In genomic region chr14:19985912-19986613, GRCm38 (mm10) we compare ENCODE assay signal across 9 mouse cellular contexts. TPM values are rescaled to one million over a fixed set of nuclear protein-coding genes. Genes with fewer than 3 reads are reported as not detected.
DNase-seq lines count a peak whose midpoint lies in the region; ATAC-seq and TF ChIP-seq lines count a peak whose summit lies in the region.
"Had no signal": no experiment of that assay in that cellular context is flagged by ENCODE, and none has a peak within 500 bp of the region (broad histone marks: within the 10 kb centered on the region; RNA-seq: fewer than 3 reads in every experiment).

No protein-coding gene starts in this region.

- TF ChIP-seq CTCF in kidney, postnatal 0 days (IDR thresholded peaks at IDR 0.05; ENCODE audit: low read depth), result no peak

- no peaks in the 10 kb centered on the region for H3K9me3 ChIP-seq in kidney, postnatal 0 days (replicated peaks; ENCODE audit: low read length)
- no peaks in the 10 kb centered on the region for H3K9me3 ChIP-seq in embryonic facial prominence, embryonic 13.5 days
- H3K9me3 ChIP-seq in hindbrain, embryonic 15.5 days, result no peaks in the 10 kb centered on the region
- no peaks in the 10 kb centered on the region for H3K9me3 ChIP-seq in midbrain, embryonic 12.5 days
- H3K9me3 ChIP-seq: G1E had no signal

- H3K4me3 ChIP-seq in kidney, postnatal 0 days (replicated peaks; ENCODE audit: low read depth, low read length), result no peak overlapping the region
- H3K4me3 ChIP-seq in embryonic facial prominence, embryonic 13.5 days, result peak overlapping the region; percentile 32; the same call in 1 of the 2 replicates
- no peak overlapping the region for H3K4me3 ChIP-seq in hindbrain, embryonic 15.5 days
- H3K4me3 ChIP-seq in midbrain, embryonic 12.5 days, result peak overlapping the region; percentile 33

- no peak for DNase-seq in kidney, postnatal 0 days (ENCODE audit: low spot score)
- no peak for DNase-seq in kidney, adult 18-20 months
- no peak for DNase-seq in left cerebral cortex, postnatal 36 days (ENCODE audit: low spot score in 2 of 2)
- no peak for DNase-seq in cerebellum, adult 18-20 months

- H3K27ac ChIP-seq in kidney, postnatal 0 days, result peak overlapping the region; percentile 78
- peak overlapping the region; percentile 93 for H3K27ac ChIP-seq in embryonic facial prominence, embryonic 13.5 days
- H3K27ac ChIP-seq in hindbrain, embryonic 15.5 days (replicated peaks), result peak overlapping the region; percentile 98
- H3K27ac ChIP-seq in midbrain, embryonic 12.5 days (replicated peaks), result peak overlapping the region; percentile 99

- no peak for ATAC-seq in kidney, postnatal 0 days (replicated peaks; ENCODE audit: low FRiP score, low read depth)
- ATAC-seq in embryonic facial prominence, embryonic 13.5 days (ENCODE audit: insufficient number of reproducible peaks, insufficient read depth, low FRiP score, low TSS enrichment, low read depth), result no peak
- peak; percentile 1; the same call in 1 of the 2 replicates for ATAC-seq in hindbrain, embryonic 15.5 days (ENCODE audit: low FRiP score, low read depth)
- no peak for ATAC-seq in midbrain, embryonic 12.5 days (ENCODE audit: low FRiP score, low read depth)
- no peak for ATAC-seq in cerebellum, adult (ENCODE audit: insufficient number of reproducible peaks, low FRiP score, low TSS enrichment)

- H3K4me1 ChIP-seq in kidney, postnatal 0 days (replicated peaks; ENCODE audit: insufficient read depth, low read length), result peaks cover 9% of the 10 kb centered on the region; the same call in 1 of the 2 replicates
- peaks cover 40% of the 10 kb centered on the region for H3K4me1 ChIP-seq in embryonic facial prominence, embryonic 13.5 days
- H3K4me1 ChIP-seq in hindbrain, embryonic 15.5 days (replicated peaks), result peaks cover 26% of the 10 kb centered on the region
- peaks cover 33% of the 10 kb centered on the region for H3K4me1 ChIP-seq in midbrain, embryonic 12.5 days

- no peak overlapping the region for H3K9ac ChIP-seq in kidney, postnatal 0 days (ENCODE audit: low read depth, low read length)
- 0 out of 2 replicates have a peak overlapping the region, but pooled peaks have one; percentile 44 for H3K9ac ChIP-seq in embryonic facial prominence, embryonic 13.5 days
- H3K9ac ChIP-seq in hindbrain, embryonic 15.5 days, result no peak overlapping the region
- H3K9ac ChIP-seq in midbrain, embryonic 12.5 days (replicated peaks), result peak overlapping the region; percentile 49; the same call in 1 of the 2 replicates

- no peaks in the 10 kb centered on the region for H3K27me3 ChIP-seq in kidney, postnatal 0 days (ENCODE audit: insufficient read depth, low read length)
- no peaks in the 10 kb centered on the region for H3K27me3 ChIP-seq in embryonic facial prominence, embryonic 13.5 days
- H3K27me3 ChIP-seq in hindbrain, embryonic 15.5 days, result no peaks in the 10 kb centered on the region
- no peaks in the 10 kb centered on the region; the same call in 1 of the 2 replicates for H3K27me3 ChIP-seq in midbrain, embryonic 12.5 days

- intact Hi-C loops in left cerebral cortex, postnatal 36 days (cut with DNase I), result no loop called here

- H3K36me3 ChIP-seq in kidney, postnatal 0 days (ENCODE audit: insufficient read depth, low read length), result no peaks in the 10 kb centered on the region
- H3K36me3 ChIP-seq in embryonic facial prominence, embryonic 13.5 days, result no peaks in the 10 kb centered on the region
- no peaks in the 10 kb centered on the region for H3K36me3 ChIP-seq in hindbrain, embryonic 15.5 days
- H3K36me3 ChIP-seq in midbrain, embryonic 12.5 days, result no peaks in the 10 kb centered on the region
- H3K36me3 ChIP-seq: G1E had no signal

- 47% methylated on average over 8 of the region's 8 CpGs for WGBS in kidney, postnatal 0 days
- 47% methylated on average over 8 of the region's 8 CpGs for WGBS in embryonic facial prominence, embryonic 13.5 days
- 21% methylated on average over 8 of the region's 8 CpGs for WGBS in hindbrain, embryonic 15.5 days
- WGBS in midbrain, embryonic 12.5 days, result 35% methylated on average over 8 of the region's 8 CpGs

- H3K4me2 ChIP-seq in kidney, postnatal 0 days (ENCODE audit: low read length), result no peak overlapping the region; the same call in 1 of the 2 replicates
- H3K4me2 ChIP-seq in embryonic facial prominence, embryonic 13.5 days, result peak overlapping the region; percentile 57
- H3K4me2 ChIP-seq in hindbrain, embryonic 15.5 days, result peak overlapping the region; percentile 58
- H3K4me2 ChIP-seq in midbrain, embryonic 12.5 days (replicated peaks), result peak overlapping the region; percentile 49

RNA-seq across cellular contexts. Expression of gene Gng2, which starts 8.6 kb away (rescaled TPM):
- polyA plus RNA-seq in kidney, postnatal 0 days (2015; fragmentation: Nextera tagmentation; extraction: Ambion mirVana), result 38.5 and 41.4 TPM in 2 replicates
- polyA plus RNA-seq in embryonic facial prominence, embryonic 13.5 days (2015; fragmentation: Nextera tagmentation; extraction: Ambion mirVana), result 63.0 and 71.4 TPM in 2 replicates
- 379 and 390 TPM in 2 replicates for polyA plus RNA-seq in hindbrain, embryonic 15.5 days (2015; fragmentation: Nextera tagmentation; extraction: Ambion mirVana)
- 186 and 195 TPM in 2 replicates for polyA plus RNA-seq in midbrain, embryonic 12.5 days (2016; fragmentation: Nextera tagmentation; extraction: Ambion mirVana)
- 100 to 1,000 TPM; 210 to 214 TPM for total RNA-seq in left cerebral cortex, postnatal 36 days (2021)

Comparison
In these comparisons a context has a peak if more than half of its experiments do, and no peak if none do; other contexts are left out.
1. H3K4me3 ChIP-seq: peak in embryonic facial prominence, embryonic 13.5 days (single experiment) and midbrain, embryonic 12.5 days (single experiment); none in kidney, postnatal 0 days (single experiment) and hindbrain, embryonic 15.5 days (single experiment).
2. H3K9ac ChIP-seq: peak in embryonic facial prominence, embryonic 13.5 days (single experiment) and midbrain, embryonic 12.5 days (single experiment); none in kidney, postnatal 0 days (single experiment) and hindbrain, embryonic 15.5 days (single experiment).
3. Peak in every context shown above with its lines, with median percentiles within 50 percentile points of each other: H3K27ac ChIP-seq.